Mouse (Mus musculus) kidney, embryonic 16.5 days (tissue): ENCODE measurements around the gene Olfr541. TPM values are rescaled to one million over a fixed set of nuclear protein-coding genes. Genes with fewer than 3 reads are reported as not detected.

Experiments used
- ATAC-seq: fragments of 200-750 bp; cut with Nextera tagmentation; 2 replicates; pipeline ENCODE4 v1.8.0; 2017; ENCODE audit warnings: moderate TSS enrichment; ENCODE audit not compliant: low FRiP score, low TSS enrichment
- H3K27ac ChIP-seq: fragments of 300-500 bp; sonication (generic); 2 replicates; pipeline ENCODE4 v1.5.1; 2014; ENCODE audit warnings: low read length
- H3K27me3 ChIP-seq: fragments of 300-500 bp; sonication (generic); 2 replicates; pipeline ENCODE4 v1.6.1; 2014; ENCODE audit warnings: low read length, control low read depth, mixed read lengths; ENCODE audit not compliant: insufficient read depth
- H3K36me3 ChIP-seq: fragments of 300-500 bp; sonication (generic); 2 replicates; pipeline ENCODE4 v1.6.1; 2014; ENCODE audit warnings: low read length, control low read depth, mixed read lengths; ENCODE audit not compliant: insufficient read depth
- H3K4me1 ChIP-seq: fragments of 300-500 bp; sonication (generic); 2 replicates; pipeline ENCODE4 v1.6.1; 2014; ENCODE audit warnings: low read length, control low read depth, mixed read lengths; ENCODE audit not compliant: insufficient read depth
- H3K4me2 ChIP-seq: fragments of 300-500 bp; sonication (generic); replicated peaks from 2 replicates; pipeline ENCODE4 v1.6.1; 2014; ENCODE audit warnings: low read depth, low read length
- H3K4me3 ChIP-seq: fragments of 300-500 bp; sonication (generic); 2 replicates; pipeline ENCODE4 v1.5.1; 2014; ENCODE audit warnings: mild to moderate bottlenecking, low read length
- H3K9ac ChIP-seq: fragments of 300-500 bp; sonication (generic); replicated peaks from 2 replicates; pipeline ENCODE4 v1.6.1; 2014; ENCODE audit warnings: low read length
- H3K9me3 ChIP-seq: fragments of 300-500 bp; sonication (generic); 2 replicates; pipeline ENCODE4 v1.6.1; 2016; ENCODE audit warnings: low read length, control low read depth
- WGBS: fragments of 180-500 bp; shearing (Covaris S2); extraction: QIAGEN DNeasy Blood & Tissue Kit; methylation state at CpG from one replicate; pipeline ENCODE4 v1.1.7; 2014; 5-methylcytosine and 5-hydroxymethylcytosine counted together
- polyA plus RNA-seq: library from polyadenylated mRNA; unstranded; fragments of >200 nt; fragmentation: Nextera tagmentation; extraction: Ambion mirVana; gene quantifications from 2 replicates; pipeline ENCODE4 v1.2.1, GENCODE M21; 2015

Gene Olfr541
- polyA plus RNA-seq, 1 experiment from 2014 or later, result not detected

DNA sequence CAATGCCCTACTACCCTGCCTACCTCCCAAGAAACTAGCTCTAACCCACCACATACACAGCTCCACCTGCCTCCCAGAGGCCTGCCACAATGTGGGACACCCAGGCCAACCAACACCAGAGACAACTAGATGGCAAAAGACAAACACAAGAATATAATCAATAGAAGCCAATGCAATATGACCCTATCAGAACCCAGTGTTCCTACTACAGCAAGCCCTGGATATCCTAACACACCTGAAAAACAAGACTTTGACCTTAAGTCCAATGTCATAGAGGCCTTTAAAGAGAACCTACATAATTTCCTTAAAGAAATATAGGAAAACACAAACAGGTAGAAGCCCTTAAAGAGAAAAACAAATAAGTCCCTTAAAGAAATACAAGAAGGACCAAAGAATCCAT is 28.5 kb downstream of the Olfr541 start:
- Histone ChIP-seq H3K9me3 (no peaks in the 10 kb centered on the region), H3K4me1 (no peaks in the 10 kb centered on the region), H3K4me3 (no peak overlapping the region), H3K9ac (no peak overlapping the region), H3K4me2 (no peak overlapping the region), H3K36me3 (no peaks in the 10 kb centered on the region), H3K27me3 (no peaks in the 10 kb centered on the region), H3K27ac (no peak overlapping the region)
- ATAC-seq, result no peak

DNA sequence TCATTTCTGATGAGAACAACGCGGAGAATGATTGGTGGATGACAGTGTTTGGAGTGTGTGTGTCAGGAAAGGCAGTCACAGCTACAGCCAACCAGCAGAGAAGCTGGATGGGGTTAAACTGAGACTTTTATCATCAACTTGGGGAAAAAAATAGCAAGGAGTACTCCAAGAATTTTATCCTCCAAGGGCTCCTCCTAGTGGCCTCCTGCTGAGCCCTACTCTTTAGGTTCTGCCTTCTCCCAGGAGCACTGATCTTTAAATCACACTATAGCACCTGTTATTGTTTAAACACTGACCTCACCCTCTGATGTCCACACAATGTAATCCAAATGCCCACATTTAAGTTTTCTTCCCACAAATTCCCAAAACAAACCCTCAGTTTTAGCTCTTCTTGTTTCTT is 36.1 kb downstream of the Olfr541 start:
- no peak overlapping the region for H3K4me2 ChIP-seq
- no peak overlapping the region for H3K27ac ChIP-seq
- no peaks in the 10 kb centered on the region for H3K9me3 ChIP-seq
- no peak overlapping the region for H3K4me3 ChIP-seq
- H3K27me3 ChIP-seq, result no peaks in the 10 kb centered on the region
- 80% methylated on average over 2 of the region's 2 CpGs for WGBS
- H3K4me1 ChIP-seq, result no peaks in the 10 kb centered on the region
- ATAC-seq, result no peak
- no peaks in the 10 kb centered on the region for H3K36me3 ChIP-seq
- H3K9ac ChIP-seq, result no peak overlapping the region

DNA sequence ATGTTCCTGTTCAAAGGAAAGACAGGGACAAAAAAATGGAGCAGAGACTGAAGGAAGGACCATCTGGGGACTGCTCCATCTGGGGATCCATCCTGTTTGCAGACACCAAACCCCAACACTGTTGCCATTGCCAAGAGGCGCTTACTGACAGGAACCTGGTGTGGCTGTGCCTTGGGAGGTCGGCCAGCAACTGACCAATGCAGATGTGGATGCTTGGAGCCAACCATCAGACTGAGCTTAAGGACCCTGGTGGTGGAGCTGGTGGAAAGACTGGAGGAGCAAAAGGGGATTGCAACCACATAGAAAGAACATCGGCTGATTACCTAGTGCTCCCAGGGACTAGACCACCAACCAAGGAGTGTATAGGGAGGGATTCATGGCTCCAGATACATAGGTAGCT is 50.3 kb downstream of the Olfr541 start:
- H3K9ac ChIP-seq, result no peak overlapping the region
- H3K4me3 ChIP-seq, result no peak overlapping the region
- no peaks in the 10 kb centered on the region for H3K27me3 ChIP-seq
- ATAC-seq, result no peak
- no peak overlapping the region for H3K27ac ChIP-seq
- H3K4me2 ChIP-seq, result no peak overlapping the region
- 80% methylated on average over 3 of the region's 3 CpGs for WGBS
- H3K9me3 ChIP-seq, result no peaks in the 10 kb centered on the region
- no peaks in the 10 kb centered on the region for H3K4me1 ChIP-seq
- no peaks in the 10 kb centered on the region for H3K36me3 ChIP-seq

DNA sequence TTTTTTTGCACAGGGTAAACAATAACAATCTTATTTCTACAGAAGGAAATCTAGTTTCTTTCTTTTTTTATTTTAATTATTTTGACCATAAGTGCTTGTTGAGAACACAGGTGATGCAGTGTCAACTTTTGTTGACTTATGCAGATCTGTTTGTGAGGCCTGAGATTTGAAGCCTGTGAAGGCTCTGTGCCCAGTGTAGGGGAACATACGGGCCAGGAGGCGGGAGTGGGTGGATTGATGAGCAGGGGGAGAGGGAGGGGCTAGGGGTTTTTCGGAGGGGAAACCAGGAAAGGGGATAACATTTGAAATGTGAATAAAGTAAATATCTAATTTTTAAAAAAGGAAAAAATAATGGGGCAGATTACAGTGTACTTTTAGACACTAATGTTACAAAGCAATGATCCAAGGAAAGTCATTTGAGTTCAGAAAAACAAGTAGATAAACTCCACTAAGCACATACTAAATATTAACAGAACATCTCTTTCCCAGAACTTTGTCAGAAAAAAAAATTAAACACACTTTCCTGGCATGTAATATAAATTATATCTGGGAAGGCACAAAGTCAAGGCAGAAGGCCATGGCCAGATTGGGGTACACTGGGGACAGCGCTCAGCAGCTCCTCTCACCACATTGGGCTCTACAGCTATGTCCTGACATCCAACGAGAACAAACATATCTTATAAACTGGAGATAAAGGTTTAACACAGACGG is 51.2 kb downstream of the Olfr541 start:
- Histone ChIP-seq H3K9me3 (no peaks in the 10 kb centered on the region), H3K27me3 (no peaks in the 10 kb centered on the region), H3K9ac (no peak overlapping the region), H3K27ac (no peak overlapping the region), H3K4me3 (no peak overlapping the region), H3K4me1 (no peaks in the 10 kb centered on the region), H3K36me3 (no peaks in the 10 kb centered on the region), H3K4me2 (no peak overlapping the region)
- no peak for ATAC-seq
- 76% methylated on average over 6 of the region's 6 CpGs for WGBS

DNA sequence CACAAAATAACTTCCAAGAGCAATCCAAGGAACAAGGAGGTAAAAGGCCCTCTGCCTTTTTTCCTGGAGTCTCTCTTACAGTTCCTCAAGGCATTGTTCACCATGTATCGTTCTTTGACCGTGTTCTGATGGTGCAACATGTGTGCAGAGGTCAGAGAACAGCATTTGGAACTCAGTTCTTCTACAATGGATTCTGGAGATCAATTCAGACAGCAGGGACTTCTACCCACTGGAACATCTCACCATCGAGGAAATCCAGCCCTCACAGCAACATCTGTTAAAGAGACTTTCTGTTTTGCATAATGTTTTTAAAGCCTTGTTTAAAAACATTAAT is 51.7 kb downstream of the Olfr541 start:
- no peaks in the 10 kb centered on the region for H3K36me3 ChIP-seq
- no peak for ATAC-seq

DNA sequence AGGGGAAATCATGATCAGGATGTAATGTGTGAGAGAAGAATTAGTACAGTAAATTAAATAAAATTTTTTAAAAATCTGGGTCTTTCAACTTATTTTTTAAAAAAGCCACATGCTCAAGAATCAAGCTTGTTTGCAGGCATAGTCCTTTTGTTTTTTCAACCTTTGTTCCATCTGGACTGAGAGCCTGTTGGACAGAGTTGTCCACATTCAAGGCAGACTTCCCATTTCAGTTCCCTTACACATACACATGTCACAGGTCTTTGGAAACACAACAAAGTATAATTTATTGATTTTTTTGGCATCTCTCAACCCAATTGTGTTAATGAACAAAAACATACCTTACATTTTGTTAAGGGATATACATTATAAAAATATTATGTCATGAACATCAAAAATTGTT is 57.5 kb downstream of the Olfr541 start:
- Histone ChIP-seq H3K27me3 (no peaks in the 10 kb centered on the region), H3K9ac (no peak overlapping the region), H3K9me3 (0 out of 2 replicates have a peak, but pooled peaks cover 4% of the 10 kb centered on the region), H3K4me2 (no peak overlapping the region), H3K4me3 (no peak overlapping the region), H3K4me1 (no peaks in the 10 kb centered on the region), H3K36me3 (no peaks in the 10 kb centered on the region), H3K27ac (no peak overlapping the region)
- no peak for ATAC-seq

More for the DNA sequence above, 51.7 kb downstream of the Olfr541 start:
- Histone ChIP-seq H3K27me3 (no peaks in the 10 kb centered on the region), H3K4me2 (no peak overlapping the region), H3K4me1 (no peaks in the 10 kb centered on the region), H3K27ac (no peak overlapping the region), H3K4me3 (no peak overlapping the region), H3K9me3 (no peaks in the 10 kb centered on the region), H3K9ac (no peak overlapping the region)
- WGBS, result 89% methylated on average over 3 of the region's 3 CpGs

Other genes starting within 250 kb of the Olfr541 start
- not detected in 2 replicates for gene Olfr533, start 233.9 kb upstream of the Olfr541 start, polyA plus RNA-seq
- gene Olfr535, start 213.1 kb upstream of the Olfr541 start, polyA plus RNA-seq, result not detected in 2 replicates
- gene Olfr536, start 189.9 kb upstream of the Olfr541 start, polyA plus RNA-seq, result not detected in 2 replicates
- not detected in 2 replicates for gene Olfr538, start 129.4 kb upstream of the Olfr541 start, polyA plus RNA-seq
- not detected in 2 replicates for gene Olfr46, start 96.0 kb upstream of the Olfr541 start, polyA plus RNA-seq
- not detected in 2 replicates for gene Olfr61, start 68.3 kb upstream of the Olfr541 start, polyA plus RNA-seq
- gene Olfr53, start 50.8 kb upstream of the Olfr541 start, polyA plus RNA-seq, result not detected in 2 replicates
- not detected in 2 replicates for gene Olfr539, start 37.3 kb upstream of the Olfr541 start, polyA plus RNA-seq
- not detected in 2 replicates for gene Olfr45, start 15.3 kb upstream of the Olfr541 start, polyA plus RNA-seq
- gene Cyp2e1, start 66.5 kb downstream of the Olfr541 start, polyA plus RNA-seq, result 1.4 and 1.8 TPM in 2 replicates
- 0.25 and 0.37 TPM in 2 replicates for gene Syce1, start 90.6 kb downstream of the Olfr541 start, polyA plus RNA-seq
- gene Zfp941, start 124.9 kb downstream of the Olfr541 start, polyA plus RNA-seq, result 1.4 and 1.6 TPM in 2 replicates
- 0.49 and 0.92 TPM in 2 replicates for gene Urah, start 137.8 kb downstream of the Olfr541 start, polyA plus RNA-seq
- gene Scgb1c1, start 148.3 kb downstream of the Olfr541 start, polyA plus RNA-seq, result not detected in 2 replicates
- gene Odf3, start 150.5 kb downstream of the Olfr541 start, polyA plus RNA-seq, result 0.12 TPM in 1 of 2 replicates, not detected in the other
- gene Gm45785, start 159.1 kb downstream of the Olfr541 start, polyA plus RNA-seq, result not detected in 2 replicates
- 69.7 and 73.6 TPM in 2 replicates for gene Ric8a, start 159.7 kb downstream of the Olfr541 start, polyA plus RNA-seq
- gene Bet1l, start 160.3 kb downstream of the Olfr541 start, polyA plus RNA-seq, result 41.7 and 42.1 TPM in 2 replicates
- 242 and 246 TPM in 2 replicates for gene Psmd13, start 184.7 kb downstream of the Olfr541 start, polyA plus RNA-seq
- 41.5 and 42.6 TPM in 2 replicates for gene Sirt3, start 185.0 kb downstream of the Olfr541 start, polyA plus RNA-seq
- gene Cox8b, start 203.2 kb downstream of the Olfr541 start, polyA plus RNA-seq, result 1.4 and 2.6 TPM in 2 replicates
- 1.9 and 2.2 TPM in 2 replicates for gene Nlrp6, start 223.6 kb downstream of the Olfr541 start, polyA plus RNA-seq
- gene Pgghg, start 244.1 kb downstream of the Olfr541 start, polyA plus RNA-seq, result 25.3 and 26.6 TPM in 2 replicates